Mouse (Mus musculus) cerebellum, adult 2 months (tissue): ENCODE results near the gene Tln1. TPM values are rescaled to one million over a fixed set of nuclear protein-coding genes. Genes with fewer than 3 reads are reported as not detected.

Experiments used
- DNase-seq, 2 experiments: peaks; one replicate each; pipeline ENCODE4 v3.0.0; 2021
- H3K27ac ChIP-seq: fragments of 200-500 bp; 2 replicates; pipeline ENCODE4 v1.5.1; 2012; ENCODE audit warnings: low read length, control low read depth, inconsistent platforms; ENCODE audit not compliant: insufficient read depth
- H3K27me3 ChIP-seq: fragments of 200-500 bp; 2 replicates; pipeline ENCODE4 v1.6.1; 2012; ENCODE audit warnings: inconsistent platforms, mild to moderate bottlenecking, low read length, moderate library complexity; ENCODE audit not compliant: control insufficient read depth, insufficient read depth
- H3K4me1 ChIP-seq: fragments of 200-500 bp; 2 replicates; pipeline ENCODE4 v1.6.1; 2011; ENCODE audit warnings: low read length; ENCODE audit not compliant: control insufficient read depth, insufficient read depth
- H3K4me3 ChIP-seq: fragments of 200-500 bp; replicated peaks from 2 replicates; pipeline ENCODE3; 2011; ENCODE audit warnings: mild to moderate bottlenecking, low read depth, low read length, control low read depth; ENCODE audit not compliant: insufficient read depth
- CTCF ChIP-seq: fragments of 200-500 bp; IDR thresholded peaks from 2 replicates; pipeline ENCODE4 v1.5.1; 2011; ENCODE audit warnings: low read depth, mild to moderate bottlenecking, control low read depth, low read length, moderate library complexity, borderline replicate concordance; ENCODE audit not compliant: insufficient read depth
- POLR2A ChIP-seq: fragments of 200-500 bp; IDR thresholded peaks from 2 replicates; pipeline ENCODE4 v1.6.1; 2011; ENCODE audit warnings: low read length, control low read depth, borderline replicate concordance; ENCODE audit not compliant: insufficient read depth
- WGBS: fragments of 180-500 bp; shearing (Covaris S2); methylation state at CpG from one replicate; pipeline ENCODE4 v1.1.7; 2018; 5-methylcytosine and 5-hydroxymethylcytosine counted together
- polyA plus RNA-seq: library from polyadenylated mRNA; depleted of rRNA; stranded (reverse); fragments of >200 nt; gene quantifications from 2 replicates; pipeline ENCODE4 v1.2.3, GENCODE M21; 2012

Gene Tln1
- polyA plus RNA-seq, 1 experiment: 48.8 TPM

- no peak for DNase-seq
- WGBS: 97% methylated on average over 8 of the region's 8 CpGs
- Histone ChIP-seq H3K27me3 (no peaks in the 10 kb centered on the region), H3K27ac (no peak overlapping the region), H3K4me1 (no peaks in the 10 kb centered on the region), H3K4me3 (no peak overlapping the region)
- no peak for TF ChIP-seq POLR2A
- no peak for TF ChIP-seq CTCF
Observed at GRCm38 (mm10) chr4:43535628-43536027, 26.9 kb downstream of the Tln1 start.

- no peak for DNase-seq
- 89% methylated on average over 9 of the region's 9 CpGs for WGBS
- no peak overlapping the region for H3K27ac ChIP-seq
- TF ChIP-seq POLR2A: no peak
- no peak for TF ChIP-seq CTCF
- no peaks in the 10 kb centered on the region for H3K4me1 ChIP-seq
- H3K27me3 ChIP-seq: no peaks in the 10 kb centered on the region
- no peak overlapping the region for H3K4me3 ChIP-seq
Observed at GRCm38 (mm10) chr4:43533270-43533669, 29.2 kb downstream of the Tln1 start.

- H3K4me1 ChIP-seq: no peaks in the 10 kb centered on the region
- peak; percentile 75 for TF ChIP-seq CTCF
- no peak for TF ChIP-seq POLR2A
- 28% methylated on average over 7 of the region's 7 CpGs for WGBS
- H3K27me3 ChIP-seq: no peaks in the 10 kb centered on the region
- peak; percentile 68 to 76 for DNase-seq
- no peak overlapping the region for H3K27ac ChIP-seq
- no peak overlapping the region for H3K4me3 ChIP-seq
Observed at GRCm38 (mm10) chr4:43530581-43530980, 31.9 kb downstream of the Tln1 start.

- TF ChIP-seq CTCF (no peak), POLR2A (no peak)
- Histone ChIP-seq H3K4me3 (no peak overlapping the region), H3K4me1 (no peaks in the 10 kb centered on the region), H3K27ac (no peak overlapping the region), H3K27me3 (no peaks in the 10 kb centered on the region)
- WGBS: 68% methylated on average over 8 of the region's 8 CpGs
- DNase-seq: no peak
Observed at GRCm38 (mm10) chr4:43530081-43530501, 32.4 kb downstream of the Tln1 start.

- Histone ChIP-seq H3K4me1 (no peaks in the 10 kb centered on the region), H3K27ac (no peak overlapping the region), H3K27me3 (peaks cover 3% of the 10 kb centered on the region; the same call in 1 of the 2 replicates), H3K4me3 (no peak overlapping the region)
- TF ChIP-seq CTCF (no peak), POLR2A (no peak)
- 78% methylated on average over 9 of the region's 9 CpGs for WGBS
- DNase-seq: no peak
Observed at GRCm38 (mm10) chr4:43528487-43528886, 34.0 kb downstream of the Tln1 start.

- no peak for DNase-seq
- peaks cover 3% of the 10 kb centered on the region; the same call in 1 of the 2 replicates for H3K27me3 ChIP-seq
- no peak for TF ChIP-seq POLR2A
- 0 out of 2 replicates have a peak, but pooled peaks have one; percentile 10 for TF ChIP-seq CTCF
- H3K27ac ChIP-seq: no peak overlapping the region
- no peak overlapping the region for H3K4me3 ChIP-seq
- 73% methylated on average over 5 of the region's 5 CpGs for WGBS
- H3K4me1 ChIP-seq: no peaks in the 10 kb centered on the region
Observed at GRCm38 (mm10) chr4:43527880-43528279, 34.6 kb downstream of the Tln1 start.

GRCm38 (mm10) chr4:43519956-43520355 lies 42.5 kb downstream of the Tln1 start:
- DNase-seq: peak; percentile 83 to 92
- 16% methylated on average over 6 of the region's 6 CpGs for WGBS
- peak overlapping the region; percentile 45 for H3K4me3 ChIP-seq
- H3K27ac ChIP-seq: no peak overlapping the region
- TF ChIP-seq POLR2A (no peak), CTCF (no peak)
- H3K27me3 ChIP-seq: peaks cover 3% of the 10 kb centered on the region; the same call in 1 of the 2 replicates
- H3K4me1 ChIP-seq: no peaks in the 10 kb centered on the region

- no peak for TF ChIP-seq POLR2A
- no peak for TF ChIP-seq CTCF
- H3K4me1 ChIP-seq: no peaks in the 10 kb centered on the region; the same call in 1 of the 2 replicates
- H3K4me3 ChIP-seq: peak overlapping the region; percentile 45
- WGBS: 23% methylated on average over 10 of the region's 10 CpGs
- DNase-seq: no peak
- H3K27me3 ChIP-seq: peaks cover 3% of the 10 kb centered on the region; the same call in 1 of the 2 replicates
- no peak overlapping the region for H3K27ac ChIP-seq
Observed at GRCm38 (mm10) chr4:43519551-43519950, 42.9 kb downstream of the Tln1 start.
